Mouse (Mus musculus): ENCODE measurements at regions not wholly inside any gene's neighbourhood (a gene's known extent, or its start where the extent isn't known, plus 50 kb on each side); places are given as distances from the start of the nearest gene placed in this dataset.

GRCm38 (mm10) chr1:156990567-156991494 is 51.4 kb upstream of the Ralgps2 start:
- no peak for TF ChIP-seq CTCF (IDR thresholded peaks at IDR 0.05; ENCODE audit: extremely low read depth, insufficient read depth, insufficient read length, insufficient replicate concordance)
- TF ChIP-seq POLR2A (IDR thresholded peaks at IDR 0.05; ENCODE audit: low read depth, low read length): no peak

Measured in spleen, adult 2 months (tissue).